Mouse (Mus musculus): ENCODE results near the gene Snorc. TPM values are rescaled to one million over a fixed set of nuclear protein-coding genes. Genes with fewer than 3 reads are reported as not detected.
"Not testable (repeated sequence)": the region's sequence is repeated elsewhere in the genome, so short reads cannot be mapped to it uniquely, and the experiment has no call there.

The Snorc gene
- 0.59 TPM in 1 of 2 replicates, not detected in the other for polyA plus RNA-seq (2014; fragmentation: Nextera tagmentation; extraction: Ambion mirVana)

DNA sequence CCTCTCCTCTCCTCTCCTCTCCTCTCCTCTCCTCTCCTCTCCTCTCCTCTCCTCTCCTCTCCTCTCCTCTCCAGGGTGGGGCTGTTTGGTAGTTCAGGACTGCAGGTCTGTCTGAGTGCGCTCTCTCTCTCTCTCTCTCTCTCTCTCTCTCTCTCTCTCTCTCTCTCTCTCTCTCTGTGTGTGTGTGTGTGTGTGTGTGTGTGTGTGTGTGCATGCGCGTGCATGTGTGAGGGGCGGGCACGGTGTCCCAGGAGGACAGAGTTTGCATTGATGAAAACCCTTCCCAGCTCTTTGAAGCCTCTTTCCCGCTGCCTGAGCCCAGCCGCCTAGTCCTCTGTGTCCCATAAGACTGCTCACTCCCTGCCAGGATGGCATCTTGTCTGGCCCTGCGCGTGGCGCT is at the start of gene Snorc:
TSS of gene Snorc (plus strand) at position 301 of the 400 bp plus-strand sequence.
- H3K4me1 ChIP-seq (ENCODE audit: control insufficient read depth, insufficient read depth, low read length); ATAC-seq (ENCODE audit: insufficient number of reproducible peaks, insufficient read depth, low FRiP score, low read depth); H3K4me2 ChIP-seq (replicated peaks; ENCODE audit: low read depth, low read length); H3K27ac ChIP-seq (ENCODE audit: low read length); H3K4me3 ChIP-seq (ENCODE audit: low read depth, low read length); H3K9me3 ChIP-seq (ENCODE audit: control insufficient read depth, low read depth, low read length); H3K9ac ChIP-seq (replicated peaks; ENCODE audit: low read depth, low read length); H3K36me3 ChIP-seq (ENCODE audit: control insufficient read depth, insufficient read depth, low read length); H3K27me3 ChIP-seq (ENCODE audit: control insufficient read depth, insufficient read depth, low read length): not testable (repeated sequence)
- 37% methylated on average over 9 of the region's 10 CpGs for WGBS

DNA sequence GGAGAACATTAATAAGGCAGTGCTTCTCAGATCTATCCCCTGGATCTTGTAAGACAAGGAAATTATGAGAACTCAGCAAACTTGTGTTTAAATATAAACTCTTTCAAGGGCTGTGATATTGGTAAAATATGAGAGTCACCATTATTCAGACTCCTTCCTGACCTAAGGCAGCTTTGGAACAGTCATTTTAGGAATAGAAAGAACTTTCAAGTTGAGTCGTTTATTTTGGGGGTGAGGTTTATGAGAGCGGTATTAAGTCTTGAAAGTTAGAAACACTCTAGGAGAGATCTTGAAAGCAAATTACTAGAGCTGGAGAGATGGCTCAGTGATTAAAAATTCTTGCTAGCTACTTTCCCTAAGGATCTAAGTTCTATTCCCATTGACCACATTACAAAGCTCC is 34.9 kb upstream of the Snorc start:
- Histone ChIP-seq H3K27ac (ENCODE audit: low read length) (no peak overlapping the region), H3K9ac (replicated peaks; ENCODE audit: low read depth, low read length) (no peak overlapping the region), H3K36me3 (ENCODE audit: control insufficient read depth, insufficient read depth, low read length) (peaks cover 51% of the 10 kb centered on the region), H3K4me3 (ENCODE audit: low read depth, low read length) (no peak overlapping the region), H3K4me1 (ENCODE audit: control insufficient read depth, insufficient read depth, low read length) (no peaks in the 10 kb centered on the region), H3K9me3 (ENCODE audit: control insufficient read depth, low read depth, low read length) (no peaks in the 10 kb centered on the region), H3K4me2 (replicated peaks; ENCODE audit: low read depth, low read length) (no peak overlapping the region), H3K27me3 (ENCODE audit: control insufficient read depth, insufficient read depth, low read length) (no peaks in the 10 kb centered on the region)
- no peak for ATAC-seq (ENCODE audit: insufficient number of reproducible peaks, insufficient read depth, low FRiP score, low read depth)
- 83% methylated on average over 2 of the region's 2 CpGs for WGBS

DNA sequence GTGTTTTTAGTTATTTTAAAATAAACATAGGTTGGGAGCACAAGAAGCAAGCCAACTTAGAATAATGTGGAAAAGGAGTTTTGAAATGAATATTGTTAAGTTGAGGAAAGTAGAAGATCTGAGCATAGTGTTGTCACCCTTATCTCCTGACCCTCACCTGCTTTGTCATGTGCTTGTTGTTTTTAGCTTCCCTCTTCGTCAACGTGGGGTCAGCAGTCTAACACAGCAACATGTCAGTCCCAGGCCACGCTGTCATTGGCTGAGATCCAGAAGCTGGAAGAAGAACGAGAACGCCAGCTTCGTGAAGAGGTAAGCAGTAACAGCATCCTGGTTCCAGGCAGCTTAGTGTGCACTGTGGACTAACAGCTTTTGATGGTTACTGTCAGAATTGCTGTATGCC is 33.5 kb upstream of the Snorc start:
- Histone ChIP-seq H3K27me3 (ENCODE audit: control insufficient read depth, insufficient read depth, low read length) (no peaks in the 10 kb centered on the region), H3K4me3 (ENCODE audit: low read depth, low read length) (no peak overlapping the region), H3K27ac (ENCODE audit: low read length) (no peak overlapping the region), H3K9ac (replicated peaks; ENCODE audit: low read depth, low read length) (no peak overlapping the region), H3K4me2 (replicated peaks; ENCODE audit: low read depth, low read length) (no peak overlapping the region), H3K9me3 (ENCODE audit: control insufficient read depth, low read depth, low read length) (no peaks in the 10 kb centered on the region), H3K4me1 (ENCODE audit: control insufficient read depth, insufficient read depth, low read length) (no peaks in the 10 kb centered on the region), H3K36me3 (ENCODE audit: control insufficient read depth, insufficient read depth, low read length) (peaks cover 54% of the 10 kb centered on the region)
- 78% methylated on average over 6 of the region's 6 CpGs for WGBS
- no peak for ATAC-seq (ENCODE audit: insufficient number of reproducible peaks, insufficient read depth, low FRiP score, low read depth)

DNA sequence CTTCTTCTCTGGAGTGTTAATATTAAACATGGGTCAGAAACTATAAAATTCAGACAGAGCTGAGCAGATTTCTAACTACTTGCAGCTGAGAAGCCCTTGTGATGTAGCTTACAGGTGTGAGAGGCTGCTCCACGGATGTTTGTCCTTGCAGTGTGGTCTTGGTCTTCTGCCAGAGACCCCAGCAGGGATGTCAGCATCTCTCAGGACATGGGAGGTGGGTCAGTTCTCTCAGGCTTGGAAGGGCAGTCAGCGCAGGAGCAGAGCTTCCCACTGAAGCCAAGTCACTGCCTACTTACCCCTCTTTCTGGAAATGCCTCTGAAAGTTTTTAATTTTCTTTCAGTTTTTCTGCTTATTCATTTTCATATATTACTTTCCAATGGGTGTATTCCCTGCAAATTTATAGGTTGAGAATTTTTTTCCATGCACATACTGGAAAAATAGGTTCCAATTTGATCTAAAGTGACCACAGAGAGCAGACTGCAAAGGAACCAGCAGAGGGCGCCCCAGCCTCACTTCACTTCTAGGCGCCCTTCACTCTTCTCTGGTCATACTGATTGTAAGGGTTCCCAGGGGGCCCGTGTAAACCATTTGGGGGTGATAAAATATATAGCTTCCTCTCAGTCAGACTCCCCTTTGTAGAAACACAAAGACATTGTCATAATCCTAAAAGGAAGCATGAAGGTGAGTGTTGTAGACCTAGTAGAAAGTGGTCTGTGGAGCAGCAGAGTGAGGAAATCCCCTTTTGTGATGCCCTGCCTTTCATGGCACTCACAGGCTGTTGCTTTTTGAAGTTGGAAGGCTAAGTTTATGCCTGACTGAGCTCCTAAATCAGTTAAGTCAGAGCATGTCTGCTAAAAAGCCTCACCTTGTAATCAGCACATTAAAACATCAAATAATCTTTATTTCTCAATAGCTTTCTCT is 22.6 kb upstream of the Snorc start:
- H3K9me3 ChIP-seq (ENCODE audit: control insufficient read depth, low read depth, low read length): no peaks in the 10 kb centered on the region
- H3K9ac ChIP-seq (replicated peaks; ENCODE audit: low read depth, low read length): no peak overlapping the region
- no peak overlapping the region for H3K4me3 ChIP-seq (ENCODE audit: low read depth, low read length)
- no peak overlapping the region for H3K4me2 ChIP-seq (replicated peaks; ENCODE audit: low read depth, low read length)
- no peaks in the 10 kb centered on the region for H3K4me1 ChIP-seq (ENCODE audit: control insufficient read depth, insufficient read depth, low read length)
- no peak overlapping the region for H3K27ac ChIP-seq (ENCODE audit: low read length)
- H3K36me3 ChIP-seq (ENCODE audit: control insufficient read depth, insufficient read depth, low read length): peaks cover 48% of the 10 kb centered on the region
- no peak for ATAC-seq (ENCODE audit: insufficient number of reproducible peaks, insufficient read depth, low FRiP score, low read depth)
- WGBS: 37% methylated on average over 5 of the region's 5 CpGs
- no peaks in the 10 kb centered on the region for H3K27me3 ChIP-seq (ENCODE audit: control insufficient read depth, insufficient read depth, low read length)

DNA sequence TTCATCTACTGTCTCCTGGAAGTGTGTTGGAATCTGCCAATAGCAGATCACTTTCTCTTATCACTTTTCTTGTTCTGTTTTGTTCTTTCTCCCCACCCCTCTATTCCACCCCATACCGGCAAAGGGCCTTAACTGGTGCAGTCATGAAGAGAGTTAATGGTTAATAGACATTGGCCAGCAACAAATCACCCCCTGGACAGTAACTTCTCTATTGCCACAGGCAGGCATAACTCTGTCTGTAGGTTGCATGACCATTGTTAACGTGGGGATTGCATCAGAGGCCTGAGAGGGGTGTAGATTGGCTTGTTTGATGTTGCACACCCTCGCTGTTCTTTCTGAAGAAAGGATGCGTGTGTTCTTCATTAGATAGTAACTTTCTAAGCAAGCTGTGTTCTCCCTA is 20.6 kb upstream of the Snorc start:
- Histone ChIP-seq H3K9me3 (ENCODE audit: control insufficient read depth, low read depth, low read length) (no peaks in the 10 kb centered on the region), H3K9ac (replicated peaks; ENCODE audit: low read depth, low read length) (no peak overlapping the region), H3K27me3 (ENCODE audit: control insufficient read depth, insufficient read depth, low read length) (no peaks in the 10 kb centered on the region), H3K36me3 (ENCODE audit: control insufficient read depth, insufficient read depth, low read length) (peaks cover 32% of the 10 kb centered on the region; the same call in 1 of the 2 replicates), H3K4me1 (ENCODE audit: control insufficient read depth, insufficient read depth, low read length) (no peaks in the 10 kb centered on the region), H3K27ac (ENCODE audit: low read length) (no peak overlapping the region), H3K4me2 (replicated peaks; ENCODE audit: low read depth, low read length) (no peak overlapping the region), H3K4me3 (ENCODE audit: low read depth, low read length) (no peak overlapping the region)
- 88% methylated on average over 4 of the region's 4 CpGs for WGBS
- ATAC-seq (ENCODE audit: insufficient number of reproducible peaks, insufficient read depth, low FRiP score, low read depth): no peak

DNA sequence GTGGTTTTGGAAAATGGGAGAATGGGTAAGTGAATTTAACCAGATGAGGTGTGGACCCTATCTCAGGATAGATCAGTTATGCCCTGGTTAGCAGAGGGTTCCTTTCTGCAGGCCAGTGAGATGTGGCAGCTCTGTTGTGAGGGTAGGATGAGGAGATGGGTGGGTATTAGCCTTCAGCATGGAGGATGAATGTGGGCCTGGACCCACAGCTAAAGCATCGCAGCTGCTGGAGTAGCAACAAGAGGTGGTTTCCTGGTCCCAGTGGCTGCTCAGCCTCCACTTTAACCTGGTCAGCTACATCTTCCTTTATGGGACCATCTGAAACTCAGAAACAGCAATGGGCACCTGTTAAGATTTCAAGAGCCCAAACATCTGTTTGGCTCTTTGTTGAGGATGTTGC is 13.6 kb upstream of the Snorc start:
- no peak overlapping the region for H3K27ac ChIP-seq (ENCODE audit: low read length)
- H3K9ac ChIP-seq (replicated peaks; ENCODE audit: low read depth, low read length): no peak overlapping the region
- no peaks in the 10 kb centered on the region for H3K36me3 ChIP-seq (ENCODE audit: control insufficient read depth, insufficient read depth, low read length)
- no peak for ATAC-seq (ENCODE audit: insufficient number of reproducible peaks, insufficient read depth, low FRiP score, low read depth)
- no peak overlapping the region for H3K4me2 ChIP-seq (replicated peaks; ENCODE audit: low read depth, low read length)
- no peaks in the 10 kb centered on the region for H3K27me3 ChIP-seq (ENCODE audit: control insufficient read depth, insufficient read depth, low read length)
- WGBS: 88% methylated on average over 1 of the region's 1 CpGs
- H3K4me3 ChIP-seq (ENCODE audit: low read depth, low read length): no peak overlapping the region
- no peaks in the 10 kb centered on the region for H3K9me3 ChIP-seq (ENCODE audit: control insufficient read depth, low read depth, low read length)
- H3K4me1 ChIP-seq (ENCODE audit: control insufficient read depth, insufficient read depth, low read length): no peaks in the 10 kb centered on the region

DNA sequence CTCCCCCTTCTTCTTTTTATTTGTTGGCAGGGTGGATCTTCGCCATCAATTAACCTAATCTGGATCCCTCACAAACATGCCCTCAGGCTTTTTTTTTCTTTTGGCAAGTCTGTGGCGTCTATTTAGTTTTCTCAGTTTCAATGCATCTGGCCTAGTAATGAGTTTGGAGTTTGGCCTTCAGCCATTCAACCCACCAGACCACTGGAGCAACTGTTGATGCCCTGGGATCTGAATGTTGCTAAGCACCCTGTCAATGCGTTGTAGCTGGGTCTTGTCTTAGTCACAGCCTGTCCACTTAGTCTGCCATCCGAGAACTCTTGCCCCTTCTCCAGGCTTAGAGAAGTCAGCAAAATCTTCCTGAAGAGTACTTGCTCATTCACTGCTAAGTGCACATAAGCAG is 12.0 kb upstream of the Snorc start:
- Histone ChIP-seq H3K4me3 (ENCODE audit: low read depth, low read length) (no peak overlapping the region), H3K4me2 (replicated peaks; ENCODE audit: low read depth, low read length) (no peak overlapping the region), H3K27ac (ENCODE audit: low read length) (no peak overlapping the region), H3K27me3 (ENCODE audit: control insufficient read depth, insufficient read depth, low read length) (no peaks in the 10 kb centered on the region), H3K36me3 (ENCODE audit: control insufficient read depth, insufficient read depth, low read length) (no peaks in the 10 kb centered on the region), H3K9me3 (ENCODE audit: control insufficient read depth, low read depth, low read length) (no peaks in the 10 kb centered on the region), H3K4me1 (ENCODE audit: control insufficient read depth, insufficient read depth, low read length) (no peaks in the 10 kb centered on the region), H3K9ac (replicated peaks; ENCODE audit: low read depth, low read length) (no peak overlapping the region)
- ATAC-seq (ENCODE audit: insufficient number of reproducible peaks, insufficient read depth, low FRiP score, low read depth): no peak
- 89% methylated on average over 4 of the region's 4 CpGs for WGBS

DNA sequence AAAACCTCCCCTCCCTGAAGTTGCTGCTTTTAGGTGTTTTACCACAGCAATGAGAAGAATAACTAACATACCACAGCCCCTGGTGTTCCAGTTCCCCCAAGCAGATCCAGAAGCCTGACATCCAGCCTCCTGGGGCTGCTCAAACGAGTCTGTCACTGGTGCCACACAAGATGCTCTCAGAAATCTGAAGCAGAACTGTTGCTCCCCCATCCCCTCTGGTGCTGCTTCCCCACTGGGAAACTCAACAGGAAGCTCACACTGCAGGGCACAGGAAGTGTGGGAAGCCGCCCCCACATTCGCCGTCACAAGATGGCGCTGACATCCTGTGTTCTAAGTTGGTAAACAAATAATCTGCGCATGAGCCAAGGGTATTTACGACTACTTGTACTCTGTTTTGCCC is 10.2 kb upstream of the Snorc start:
- not testable (repeated sequence) for ATAC-seq (ENCODE audit: insufficient number of reproducible peaks, insufficient read depth, low FRiP score, low read depth); H3K4me1 ChIP-seq (ENCODE audit: control insufficient read depth, insufficient read depth, low read length); H3K27ac ChIP-seq (ENCODE audit: low read length); H3K27me3 ChIP-seq (ENCODE audit: control insufficient read depth, insufficient read depth, low read length); H3K4me3 ChIP-seq (ENCODE audit: low read depth, low read length); H3K4me2 ChIP-seq (replicated peaks; ENCODE audit: low read depth, low read length); H3K36me3 ChIP-seq (ENCODE audit: control insufficient read depth, insufficient read depth, low read length); H3K9me3 ChIP-seq (ENCODE audit: control insufficient read depth, low read depth, low read length); H3K9ac ChIP-seq (replicated peaks; ENCODE audit: low read depth, low read length)
- 92% methylated on average over 5 of the region's 7 CpGs for WGBS

DNA sequence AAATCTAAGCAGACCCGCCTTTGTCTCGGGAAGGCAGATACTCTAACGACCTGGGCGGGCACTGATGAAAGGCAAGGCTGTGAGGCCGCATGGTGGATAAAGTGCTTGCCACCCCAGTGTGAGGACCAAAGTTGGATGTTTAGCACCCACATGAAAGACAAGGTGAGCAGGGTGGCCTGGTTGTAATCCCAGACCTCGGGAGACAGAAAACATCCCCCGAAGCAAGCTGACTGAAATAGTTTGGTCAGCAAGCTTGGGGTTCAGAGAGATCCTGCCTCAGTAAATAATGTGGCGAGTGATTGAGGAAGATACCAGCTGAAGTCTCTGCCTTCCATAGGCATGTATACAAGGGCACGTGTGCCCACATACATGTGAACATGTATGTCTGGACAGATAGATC is 2.6 kb upstream of the Snorc start:
- no peaks in the 10 kb centered on the region for H3K9me3 ChIP-seq (ENCODE audit: control insufficient read depth, low read depth, low read length)
- 68% methylated on average over 9 of the region's 9 CpGs for WGBS

More for the DNA sequence above, 2.6 kb upstream of the Snorc start:
- Histone ChIP-seq H3K27me3 (ENCODE audit: control insufficient read depth, insufficient read depth, low read length) (no peaks in the 10 kb centered on the region), H3K4me1 (ENCODE audit: control insufficient read depth, insufficient read depth, low read length) (no peaks in the 10 kb centered on the region), H3K36me3 (ENCODE audit: control insufficient read depth, insufficient read depth, low read length) (no peaks in the 10 kb centered on the region), H3K4me2 (replicated peaks; ENCODE audit: low read depth, low read length) (no peak overlapping the region), H3K4me3 (ENCODE audit: low read depth, low read length) (no peak overlapping the region), H3K27ac (ENCODE audit: low read length) (no peak overlapping the region), H3K9ac (replicated peaks; ENCODE audit: low read depth, low read length) (no peak overlapping the region)
- no peak for ATAC-seq (ENCODE audit: insufficient number of reproducible peaks, insufficient read depth, low FRiP score, low read depth)

Data from stomach, embryonic 14.5 days (tissue).